Comparison of ENCODE assay signal across 18 mouse cellular contexts in genomic region chr19:32328089-32328828, GRCm38 (mm10).
DNase-seq lines count a peak whose midpoint lies in the region; ATAC-seq lines count a peak whose summit lies in the region.
"Had no signal": no experiment of that assay in that cellular context is flagged by ENCODE, and none has a peak within 500 bp of the region (broad histone marks: within the 10 kb centered on the region; RNA-seq: fewer than 3 reads in every experiment).

No protein-coding gene starts in this region.

- no peak overlapping the region for H3K4me3 ChIP-seq in heart, embryonic 14.5 days (ENCODE audit: control insufficient read depth in 1 of 2, insufficient read depth in 1 of 2, low read depth in 1 of 2, low read length in 2 of 2)
- no peak overlapping the region for H3K4me3 ChIP-seq in brown adipose tissue, adult 24 weeks (ENCODE audit: insufficient read depth, low read depth, low read length)
- H3K4me3 ChIP-seq: embryonic facial prominence, embryonic 13.5 days; limb, embryonic 10.5 days; liver, embryonic 15.5 days had no signal

- 56% methylated on average over 2 of the region's 2 CpGs for WGBS in heart, embryonic 14.5 days

- H3K27me3 ChIP-seq in heart, embryonic 14.5 days (ENCODE audit: control insufficient read depth, insufficient read depth, low read length), result no peaks in the 10 kb centered on the region
- H3K27me3 ChIP-seq: CH12.LX; liver, embryonic 15.5 days had no signal

- ATAC-seq in heart, embryonic 14.5 days (ENCODE audit: insufficient number of reproducible peaks, insufficient read depth, low FRiP score, low read depth), result no peak

- peaks cover 20 to 48% of the 10 kb centered on the region in 2 experiments for H3K4me1 ChIP-seq in heart, embryonic 14.5 days (ENCODE audit: control insufficient read depth in 2 of 2, insufficient read depth in 2 of 2, low read length in 2 of 2)
- H3K4me1 ChIP-seq in brown adipose tissue, adult 24 weeks (ENCODE audit: control insufficient read depth, insufficient read depth, insufficient read length, low read length), result peaks cover 23% of the 10 kb centered on the region

- intact Hi-C loops in heart, postnatal 36 days (cut with DNase I), result loop anchor here (2.0 kb wide), 2 partner anchors 17 to 59 kb away; no protein-coding TSS in a partner anchor

- H3K9ac ChIP-seq in heart, embryonic 14.5 days (ENCODE audit: low read length), result no peak overlapping the region
- H3K9ac ChIP-seq: embryonic facial prominence, embryonic 13.5 days; hindbrain, embryonic 14.5 days; liver, embryonic 15.5 days had no signal

- no peaks in the 10 kb centered on the region for H3K9me3 ChIP-seq in heart, embryonic 14.5 days (ENCODE audit: control insufficient read depth, low read length)
- H3K9me3 ChIP-seq: embryonic facial prominence, embryonic 13.5 days; limb, embryonic 10.5 days; liver, embryonic 15.5 days had no signal

- DNase-seq in heart, postnatal 36 days, result no peak
- DNase-seq in thymus, postnatal 14 days, result peak; percentile 26
- DNase-seq in thymus, postnatal 4 days, result no peak
- peak; percentile 57 for DNase-seq in naive thymus-derived CD4-positive, alpha-beta T cell, adult 2 months (ENCODE audit: low read depth)
- DNase-seq in embryo, embryonic 10 days (ENCODE audit: low spot score), result no peak
- no peak for DNase-seq in urinary bladder, postnatal 4 days (ENCODE audit: low spot score in 2 of 2)
- DNase-seq: cerebellum, adult 11-12 months; gastrocnemius, postnatal 36 days; kidney, adult 18-20 months; kidney, postnatal 4 days; retina, postnatal 1 day had no signal

- H3K27ac ChIP-seq in heart, embryonic 14.5 days (replicated peaks in 1 of 2; ENCODE audit: control insufficient read depth in 1 of 2, insufficient read depth in 1 of 2, low read depth in 2 of 2, low read length in 2 of 2), result peak overlapping the region; percentile 1 to 13; a peak in 1 of 4 replicates
- peak overlapping the region; percentile 10; the same call in 1 of the 2 replicates for H3K27ac ChIP-seq in brown adipose tissue, adult 24 weeks (replicated peaks; ENCODE audit: low read depth, low read length)
- H3K27ac ChIP-seq: embryonic facial prominence, embryonic 13.5 days; hindbrain, embryonic 14.5 days; limb, embryonic 10.5 days; liver, embryonic 15.5 days had no signal

- H3K4me2 ChIP-seq in heart, embryonic 14.5 days (ENCODE audit: low read length), result no peak overlapping the region
- H3K4me2 ChIP-seq: embryonic facial prominence, embryonic 13.5 days; hindbrain, embryonic 14.5 days; liver, embryonic 15.5 days had no signal

- no peaks in the 10 kb centered on the region for H3K36me3 ChIP-seq in heart, embryonic 14.5 days (ENCODE audit: control insufficient read depth, insufficient read depth, low read length)
- H3K36me3 ChIP-seq: embryonic facial prominence, embryonic 13.5 days; limb, embryonic 10.5 days; liver, embryonic 15.5 days had no signal

Comparison
In these comparisons a context has a peak if more than half of its experiments do, and no peak if none do; other contexts are left out.
1. DNase-seq: peak in thymus, postnatal 14 days (single experiment) and naive thymus-derived CD4-positive, alpha-beta T cell, adult 2 months (single experiment); none in heart, postnatal 36 days (0 of 2), thymus, postnatal 4 days (single experiment), embryo, embryonic 10 days (single experiment) and urinary bladder, postnatal 4 days (0 of 2).